Mouse (Mus musculus): ENCODE measurements around the gene Irs2. TPM values are rescaled to one million over a fixed set of nuclear protein-coding genes. Genes with fewer than 3 reads are reported as not detected.

Gene Irs2
- polyA plus RNA-seq, 1 experiment from 2014 or later, result 4.6 TPM

- peaks cover 17% of the 10 kb centered on the region for H3K4me1 ChIP-seq (ENCODE audit: control insufficient read depth, insufficient read depth, low read depth, low read length)
- no peaks in the 10 kb centered on the region for H3K9me3 ChIP-seq (ENCODE audit: control insufficient read depth, low read length)
- no peak overlapping the region for H3K4me2 ChIP-seq (ENCODE audit: low read length)
- peak; percentile 58; the same call in 1 of the 2 replicates for ATAC-seq
- H3K9ac ChIP-seq (ENCODE audit: low read depth, low read length), result no peak overlapping the region
- H3K36me3 ChIP-seq (ENCODE audit: control insufficient read depth, insufficient read depth, low read length), result no peaks in the 10 kb centered on the region
- H3K27me3 ChIP-seq (replicated peaks; ENCODE audit: control insufficient read depth, insufficient read depth, low read length), result no peaks in the 10 kb centered on the region
- H3K27ac ChIP-seq (ENCODE audit: low read depth, low read length), result peak overlapping the region; percentile 6
- 66% methylated on average over 13 of the region's 13 CpGs for WGBS
- no peak overlapping the region for H3K4me3 ChIP-seq (ENCODE audit: low read length)
Observed at GRCm38 (mm10) chr8:10970496-10971456, 37.5 kb downstream of the Irs2 start.

- WGBS, result 40% methylated on average over 7 of the region's 7 CpGs
- no peak overlapping the region for H3K9ac ChIP-seq (ENCODE audit: low read depth, low read length)
- peaks cover 25% of the 10 kb centered on the region for H3K4me1 ChIP-seq (ENCODE audit: control insufficient read depth, insufficient read depth, low read depth, low read length)
- ATAC-seq, result no peak
- no peak overlapping the region for H3K4me3 ChIP-seq (ENCODE audit: low read length)
- no peaks in the 10 kb centered on the region for H3K36me3 ChIP-seq (ENCODE audit: control insufficient read depth, insufficient read depth, low read length)
- no peak overlapping the region for H3K4me2 ChIP-seq (ENCODE audit: low read length)
- no peak overlapping the region for H3K27ac ChIP-seq (ENCODE audit: low read depth, low read length)
- no peaks in the 10 kb centered on the region for H3K9me3 ChIP-seq (ENCODE audit: control insufficient read depth, low read length)
- no peaks in the 10 kb centered on the region for H3K27me3 ChIP-seq (replicated peaks; ENCODE audit: control insufficient read depth, insufficient read depth, low read length)
Observed at GRCm38 (mm10) chr8:10968687-10969086, 39.6 kb downstream of the Irs2 start.

- peaks cover 22% of the 10 kb centered on the region for H3K4me1 ChIP-seq (ENCODE audit: control insufficient read depth, insufficient read depth, low read depth, low read length)
- H3K9me3 ChIP-seq (ENCODE audit: control insufficient read depth, low read length), result no peaks in the 10 kb centered on the region; the same call in none of the 2 replicates
- 23% methylated on average over 6 of the region's 6 CpGs for WGBS
- H3K27ac ChIP-seq (ENCODE audit: low read depth, low read length), result no peak overlapping the region
- no peaks in the 10 kb centered on the region for H3K36me3 ChIP-seq (ENCODE audit: control insufficient read depth, insufficient read depth, low read length)
- ATAC-seq, result no peak
- H3K4me2 ChIP-seq (ENCODE audit: low read length), result no peak overlapping the region
- H3K9ac ChIP-seq (ENCODE audit: low read depth, low read length), result no peak overlapping the region
- no peak overlapping the region for H3K4me3 ChIP-seq (ENCODE audit: low read length)
- no peaks in the 10 kb centered on the region for H3K27me3 ChIP-seq (replicated peaks; ENCODE audit: control insufficient read depth, insufficient read depth, low read length)
Observed at GRCm38 (mm10) chr8:10965401-10966117, 42.7 kb downstream of the Irs2 start.

GRCm38 (mm10) chr8:10964511-10965099, 43.7 kb downstream of the Irs2 start:
- no peak overlapping the region for H3K9ac ChIP-seq (ENCODE audit: low read depth, low read length)
- H3K4me1 ChIP-seq (ENCODE audit: control insufficient read depth, insufficient read depth, low read depth, low read length), result peaks cover 19% of the 10 kb centered on the region

GRCm38 (mm10) chr8:10961989-10962388, 46.3 kb downstream of the Irs2 start:
- 40% methylated on average over 8 of the region's 8 CpGs for WGBS
- H3K4me3 ChIP-seq (ENCODE audit: low read length), result no peak overlapping the region
- no peak overlapping the region for H3K27ac ChIP-seq (ENCODE audit: low read depth, low read length)
- ATAC-seq, result no peak
- H3K9ac ChIP-seq (ENCODE audit: low read depth, low read length), result no peak overlapping the region
- no peaks in the 10 kb centered on the region; the same call in none of the 2 replicates for H3K9me3 ChIP-seq (ENCODE audit: control insufficient read depth, low read length)
- no peaks in the 10 kb centered on the region for H3K36me3 ChIP-seq (ENCODE audit: control insufficient read depth, insufficient read depth, low read length)
- no peak overlapping the region for H3K4me2 ChIP-seq (ENCODE audit: low read length)
- no peaks in the 10 kb centered on the region for H3K27me3 ChIP-seq (replicated peaks; ENCODE audit: control insufficient read depth, insufficient read depth, low read length)
- peaks cover 19% of the 10 kb centered on the region for H3K4me1 ChIP-seq (ENCODE audit: control insufficient read depth, insufficient read depth, low read depth, low read length)

More at GRCm38 (mm10) chr8:10964511-10965099, 43.7 kb downstream of the Irs2 start:
- ATAC-seq, result no peak
- no peaks in the 10 kb centered on the region; the same call in none of the 2 replicates for H3K9me3 ChIP-seq (ENCODE audit: control insufficient read depth, low read length)
- H3K27ac ChIP-seq (ENCODE audit: low read depth, low read length), result no peak overlapping the region
- no peak overlapping the region for H3K4me2 ChIP-seq (ENCODE audit: low read length)
- 73% methylated on average over 10 of the region's 10 CpGs for WGBS
- H3K36me3 ChIP-seq (ENCODE audit: control insufficient read depth, insufficient read depth, low read length), result no peaks in the 10 kb centered on the region
- no peaks in the 10 kb centered on the region for H3K27me3 ChIP-seq (replicated peaks; ENCODE audit: control insufficient read depth, insufficient read depth, low read length)
- H3K4me3 ChIP-seq (ENCODE audit: low read length), result no peak overlapping the region

- no peaks in the 10 kb centered on the region for H3K36me3 ChIP-seq (ENCODE audit: control insufficient read depth, insufficient read depth, low read length)
- no peaks in the 10 kb centered on the region; the same call in none of the 2 replicates for H3K9me3 ChIP-seq (ENCODE audit: control insufficient read depth, low read length)
- 6% methylated on average over 15 of the region's 15 CpGs for WGBS
- peak overlapping the region; percentile 42 for H3K4me2 ChIP-seq (ENCODE audit: low read length)
- peak overlapping the region; percentile 8; the same call in 1 of the 2 replicates for H3K9ac ChIP-seq (ENCODE audit: low read depth, low read length)
- H3K4me1 ChIP-seq (ENCODE audit: control insufficient read depth, insufficient read depth, low read depth, low read length), result peaks cover 15% of the 10 kb centered on the region
- ATAC-seq, result peak; percentile 87
- H3K27me3 ChIP-seq (replicated peaks; ENCODE audit: control insufficient read depth, insufficient read depth, low read length), result no peaks in the 10 kb centered on the region
- no peak overlapping the region for H3K4me3 ChIP-seq (ENCODE audit: low read length)
- H3K27ac ChIP-seq (ENCODE audit: low read depth, low read length), result peak overlapping the region; percentile 24; the same call in 1 of the 2 replicates
Observed at GRCm38 (mm10) chr8:10960277-10960819, 47.9 kb downstream of the Irs2 start.

- H3K4me1 ChIP-seq (ENCODE audit: control insufficient read depth, insufficient read depth, low read depth, low read length), result peaks cover 17% of the 10 kb centered on the region
- H3K4me2 ChIP-seq (ENCODE audit: low read length), result no peak overlapping the region
- H3K9ac ChIP-seq (ENCODE audit: low read depth, low read length), result no peak overlapping the region
- 0 out of 2 replicates have a peak, but pooled peaks have one; percentile 29 for ATAC-seq
- no peaks in the 10 kb centered on the region for H3K36me3 ChIP-seq (ENCODE audit: control insufficient read depth, insufficient read depth, low read length)
- no peaks in the 10 kb centered on the region; the same call in none of the 2 replicates for H3K9me3 ChIP-seq (ENCODE audit: control insufficient read depth, low read length)
- WGBS, result 26% methylated on average over 9 of the region's 9 CpGs
- H3K27ac ChIP-seq (ENCODE audit: low read depth, low read length), result no peak overlapping the region
- no peak overlapping the region for H3K4me3 ChIP-seq (ENCODE audit: low read length)
- no peaks in the 10 kb centered on the region for H3K27me3 ChIP-seq (replicated peaks; ENCODE audit: control insufficient read depth, insufficient read depth, low read length)
Observed at GRCm38 (mm10) chr8:10957292-10957955, 50.8 kb downstream of the Irs2 start.

- Histone ChIP-seq H3K9me3 (ENCODE audit: control insufficient read depth, low read length) (no peaks in the 10 kb centered on the region), H3K9ac (ENCODE audit: low read depth, low read length) (no peak overlapping the region), H3K27me3 (replicated peaks; ENCODE audit: control insufficient read depth, insufficient read depth, low read length) (peaks cover 2% of the 10 kb centered on the region; the same call in 1 of the 2 replicates), H3K27ac (ENCODE audit: low read depth, low read length) (no peak overlapping the region), H3K4me1 (ENCODE audit: control insufficient read depth, insufficient read depth, low read depth, low read length) (peaks cover 6% of the 10 kb centered on the region), H3K36me3 (ENCODE audit: control insufficient read depth, insufficient read depth, low read length) (no peaks in the 10 kb centered on the region), H3K4me3 (ENCODE audit: low read length) (no peak overlapping the region), H3K4me2 (ENCODE audit: low read length) (no peak overlapping the region)
- WGBS, result 12% methylated on average over 11 of the region's 11 CpGs
- ATAC-seq, result peak; percentile 56
Observed at GRCm38 (mm10) chr8:10953346-10954053, 54.8 kb downstream of the Irs2 start.
